Mouse (Mus musculus) G1E-ER4 (cell line): ENCODE data around the gene Atp1a1. TPM values are rescaled to one million over a fixed set of nuclear protein-coding genes. Genes with fewer than 3 reads are reported as not detected.

Experiments used
- GATA1 ChIP-seq: IDR thresholded peaks from one replicate; pipeline ENCODE4 v1.8.0; 2012; ENCODE audit warnings: low read length, inconsistent platforms
- polyA plus RNA-seq: library from polyadenylated mRNA; stranded (reverse); fragments of >175 nt; gene quantifications from 2 replicates; pipeline ENCODE4 v1.2.3, GENCODE M21; 2012

Atp1a1 gene
- polyA plus RNA-seq, 1 experiment: 163 TPM

- TF ChIP-seq GATA1: no peak
Measured at GRCm38 (mm10) chr3:101556712-101557111, 47.8 kb downstream of the Atp1a1 start.

GRCm38 (mm10) chr3:101552621-101553620, 51.6 kb downstream of the Atp1a1 start:
- no peak for TF ChIP-seq GATA1

- TF ChIP-seq GATA1: peak; percentile 69
Measured at GRCm38 (mm10) chr3:101551457-101552230, 52.8 kb downstream of the Atp1a1 start.

- peak; percentile 28 for TF ChIP-seq GATA1
Measured at GRCm38 (mm10) chr3:101549749-101550148, 54.7 kb downstream of the Atp1a1 start.

GRCm38 (mm10) chr3:101544116-101544515, 60.4 kb downstream of the Atp1a1 start:
- no peak for TF ChIP-seq GATA1

- no peak for TF ChIP-seq GATA1
Measured at GRCm38 (mm10) chr3:101541571-101541970, 62.9 kb downstream of the Atp1a1 start.

GRCm38 (mm10) chr3:101540568-101540967, 63.9 kb downstream of the Atp1a1 start:
- TF ChIP-seq GATA1: no peak

GRCm38 (mm10) chr3:101536322-101536721, 68.2 kb downstream of the Atp1a1 start:
- no peak for TF ChIP-seq GATA1

GRCm38 (mm10) chr3:101534311-101534710, 70.2 kb downstream of the Atp1a1 start:
- TF ChIP-seq GATA1: no peak

- TF ChIP-seq GATA1: no peak
Measured at GRCm38 (mm10) chr3:101533373-101533772, 71.1 kb downstream of the Atp1a1 start.

GRCm38 (mm10) chr3:101530928-101531327, 73.6 kb downstream of the Atp1a1 start:
- no peak for TF ChIP-seq GATA1

- no peak for TF ChIP-seq GATA1
Measured at GRCm38 (mm10) chr3:101528900-101529594, 75.4 kb downstream of the Atp1a1 start.

- TF ChIP-seq GATA1: no peak
Measured at GRCm38 (mm10) chr3:101528157-101528899, 76.2 kb downstream of the Atp1a1 start.

- no peak for TF ChIP-seq GATA1
Measured at GRCm38 (mm10) chr3:101526603-101527002, 77.9 kb downstream of the Atp1a1 start.

Other genes with a start within 250 kb of the Atp1a1 start
- gene Igsf3, start 227.6 kb downstream of the Atp1a1 start, polyA plus RNA-seq: 8.3 and 13.0 TPM in 2 replicates
- gene Mab21l3, start 244.3 kb upstream of the Atp1a1 start, polyA plus RNA-seq: not detected in 2 replicates